Mouse (Mus musculus) stomach, embryonic 15.5 days (tissue): ENCODE data around the gene Hhatl. TPM values are rescaled to one million over a fixed set of nuclear protein-coding genes. Genes with fewer than 3 reads are reported as not detected.

Experiments used
- ATAC-seq: fragments of 200-750 bp; cut with Nextera tagmentation; 2 replicates; pipeline ENCODE4 v1.8.0; 2017; ENCODE audit warnings: low read depth, moderate number of reproducible peaks, moderate TSS enrichment; ENCODE audit not compliant: insufficient read depth, low FRiP score
- H3K27ac ChIP-seq: fragments of 300-500 bp; sonication (generic); 2 replicates; pipeline ENCODE4 v1.5.1; 2015; ENCODE audit warnings: mild to moderate bottlenecking, inconsistent platforms
- H3K27me3 ChIP-seq: fragments of 300-500 bp; sonication (generic); replicated peaks from 2 replicates; pipeline ENCODE4 v1.6.1; 2015; ENCODE audit warnings: inconsistent platforms
- H3K36me3 ChIP-seq: fragments of 300-500 bp; sonication (generic); 2 replicates; pipeline ENCODE4 v1.6.1; 2015; ENCODE audit warnings: inconsistent platforms
- H3K4me1 ChIP-seq: fragments of 300-500 bp; sonication (generic); 2 replicates; pipeline ENCODE4 v1.6.1; 2015; ENCODE audit warnings: inconsistent platforms
- H3K4me2 ChIP-seq: fragments of 300-500 bp; sonication (generic); 2 replicates; pipeline ENCODE4 v1.6.1; 2015; ENCODE audit warnings: mild to moderate bottlenecking, inconsistent platforms
- H3K4me3 ChIP-seq: fragments of 300-500 bp; sonication (generic); replicated peaks from 2 replicates; pipeline ENCODE4 v1.5.1; 2015; ENCODE audit warnings: inconsistent platforms
- H3K9ac ChIP-seq: fragments of 300-500 bp; sonication (generic); 2 replicates; pipeline ENCODE4 v1.6.1; 2015; ENCODE audit warnings: inconsistent platforms
- H3K9me3 ChIP-seq: fragments of 300-500 bp; sonication (generic); 2 replicates; pipeline ENCODE4 v1.6.1; 2016; ENCODE audit warnings: inconsistent platforms
- WGBS: fragments of 180-500 bp; shearing (Covaris S2); methylation state at CpG from one replicate; pipeline ENCODE4 v1.1.7; 2015; 5-methylcytosine and 5-hydroxymethylcytosine counted together
- polyA plus RNA-seq: library from polyadenylated mRNA; unstranded; fragments of >200 nt; fragmentation: Nextera tagmentation; extraction: Ambion mirVana; gene quantifications from 2 replicates; pipeline ENCODE4 v1.2.1, GENCODE M21; 2015

Hhatl gene
- polyA plus RNA-seq, 1 experiment from 2014 or later, result 1.2 TPM

- Histone ChIP-seq H3K9ac (no peak overlapping the region), H3K36me3 (peaks cover 34% of the 10 kb centered on the region), H3K27me3 (no peaks in the 10 kb centered on the region), H3K27ac (no peak overlapping the region), H3K9me3 (no peaks in the 10 kb centered on the region), H3K4me3 (no peak overlapping the region), H3K4me1 (peaks cover 15% of the 10 kb centered on the region), H3K4me2 (no peak overlapping the region)
- no peak for ATAC-seq
- 84% methylated on average over 16 of the region's 16 CpGs for WGBS
Measured at GRCm38 (mm10) chr9:121765166-121765855, 27.0 kb downstream of the Hhatl start.

- no peaks in the 10 kb centered on the region for H3K27me3 ChIP-seq
- H3K4me2 ChIP-seq, result no peak overlapping the region
- H3K4me1 ChIP-seq, result peaks cover 20% of the 10 kb centered on the region
- WGBS, result 87% methylated on average over 19 of the region's 19 CpGs
- no peak overlapping the region for H3K4me3 ChIP-seq
- no peak overlapping the region for H3K27ac ChIP-seq
- peaks cover 31% of the 10 kb centered on the region for H3K36me3 ChIP-seq
- H3K9ac ChIP-seq, result no peak overlapping the region
- no peak for ATAC-seq
- no peaks in the 10 kb centered on the region for H3K9me3 ChIP-seq
Measured at GRCm38 (mm10) chr9:121763716-121764115, 28.6 kb downstream of the Hhatl start.

- Histone ChIP-seq H3K27ac (no peak overlapping the region), H3K9ac (no peak overlapping the region), H3K9me3 (no peaks in the 10 kb centered on the region), H3K36me3 (peaks cover 24% of the 10 kb centered on the region), H3K4me3 (no peak overlapping the region), H3K4me2 (no peak overlapping the region), H3K27me3 (no peaks in the 10 kb centered on the region), H3K4me1 (peaks cover 27% of the 10 kb centered on the region)
- 92% methylated on average over 25 of the region's 25 CpGs for WGBS
- ATAC-seq, result no peak
Measured at GRCm38 (mm10) chr9:121762761-121763160, 29.5 kb downstream of the Hhatl start.

GRCm38 (mm10) chr9:121762248-121762647 is 30.1 kb downstream of the Hhatl start:
- ATAC-seq, result no peak
- no peak overlapping the region for H3K4me2 ChIP-seq
- no peaks in the 10 kb centered on the region for H3K9me3 ChIP-seq
- no peak overlapping the region for H3K4me3 ChIP-seq
- WGBS, result 84% methylated on average over 10 of the region's 10 CpGs
- H3K9ac ChIP-seq, result no peak overlapping the region
- peaks cover 27% of the 10 kb centered on the region for H3K4me1 ChIP-seq
- H3K27ac ChIP-seq, result no peak overlapping the region
- no peaks in the 10 kb centered on the region for H3K27me3 ChIP-seq
- H3K36me3 ChIP-seq, result peaks cover 20% of the 10 kb centered on the region

GRCm38 (mm10) chr9:121761787-121762186 is 30.5 kb downstream of the Hhatl start:
- no peak overlapping the region for H3K9ac ChIP-seq
- H3K4me1 ChIP-seq, result peaks cover 27% of the 10 kb centered on the region
- no peak for ATAC-seq
- 68% methylated on average over 8 of the region's 8 CpGs for WGBS
- no peaks in the 10 kb centered on the region for H3K9me3 ChIP-seq
- H3K27ac ChIP-seq, result no peak overlapping the region
- peaks cover 22% of the 10 kb centered on the region for H3K36me3 ChIP-seq
- H3K4me3 ChIP-seq, result no peak overlapping the region
- no peak overlapping the region for H3K4me2 ChIP-seq
- no peaks in the 10 kb centered on the region for H3K27me3 ChIP-seq

GRCm38 (mm10) chr9:121761091-121761665 is 31.1 kb downstream of the Hhatl start:
- Histone ChIP-seq H3K4me2 (peak overlapping the region; percentile 94), H3K4me1 (peaks cover 27% of the 10 kb centered on the region), H3K4me3 (peak overlapping the region; percentile 61), H3K27me3 (no peaks in the 10 kb centered on the region), H3K36me3 (peaks cover 24% of the 10 kb centered on the region), H3K9ac (peak overlapping the region; percentile 19; the same call in 1 of the 2 replicates), H3K9me3 (no peaks in the 10 kb centered on the region), H3K27ac (peak overlapping the region; percentile 88; the same call in 1 of the 2 replicates)
- WGBS, result 58% methylated on average over 10 of the region's 10 CpGs
- no peak for ATAC-seq

GRCm38 (mm10) chr9:121760271-121761090 is 31.8 kb downstream of the Hhatl start:
- 2% methylated on average over 43 of the region's 43 CpGs for WGBS
- peaks cover 24% of the 10 kb centered on the region for H3K36me3 ChIP-seq
- peak overlapping the region; percentile 94 for H3K4me2 ChIP-seq
- peak; percentile 64 for ATAC-seq
- H3K4me1 ChIP-seq, result peaks cover 27% of the 10 kb centered on the region
- H3K9ac ChIP-seq, result peak overlapping the region; percentile 71
- H3K9me3 ChIP-seq, result no peaks in the 10 kb centered on the region
- H3K27me3 ChIP-seq, result no peaks in the 10 kb centered on the region
- peak overlapping the region; percentile 61 for H3K4me3 ChIP-seq
- peak overlapping the region; percentile 88 for H3K27ac ChIP-seq

GRCm38 (mm10) chr9:121759091-121760081 is 32.9 kb downstream of the Hhatl start, which contains the start of gene Zfp651:
Zfp651 (plus strand) TSS chr9:121759330.
- peak; percentile 72 for ATAC-seq
- Histone ChIP-seq H3K36me3 (peaks cover 26% of the 10 kb centered on the region), H3K27ac (peak within 1 kb of the TSS; percentile 88), H3K4me1 (peaks cover 27% of the 10 kb centered on the region), H3K4me3 (peak within 1 kb of the TSS; percentile 61), H3K27me3 (no peaks in the 10 kb centered on the region), H3K4me2 (peak within 1 kb of the TSS; percentile 94), H3K9ac (peak within 1 kb of the TSS; percentile 71), H3K9me3 (no peaks in the 10 kb centered on the region)
- under 1% methylated on average over 91 of the region's 97 CpGs for WGBS

- Histone ChIP-seq H3K4me3 (peak overlapping the region; percentile 61), H3K4me2 (peak overlapping the region; percentile 94), H3K9me3 (no peaks in the 10 kb centered on the region), H3K27ac (0 out of 2 replicates have a peak overlapping the region, but pooled peaks have one; percentile 32), H3K27me3 (no peaks in the 10 kb centered on the region), H3K9ac (no peak overlapping the region; the same call in 1 of the 2 replicates), H3K36me3 (peaks cover 27% of the 10 kb centered on the region), H3K4me1 (peaks cover 27% of the 10 kb centered on the region)
- 48% methylated on average over 10 of the region's 10 CpGs for WGBS
- no peak for ATAC-seq
Measured at GRCm38 (mm10) chr9:121757835-121758814, 34.2 kb downstream of the Hhatl start.

- Histone ChIP-seq H3K4me2 (no peak overlapping the region), H3K9ac (no peak overlapping the region), H3K27me3 (no peaks in the 10 kb centered on the region), H3K9me3 (no peaks in the 10 kb centered on the region), H3K4me3 (no peak overlapping the region), H3K27ac (0 out of 2 replicates have a peak overlapping the region, but pooled peaks have one; percentile 32), H3K4me1 (peaks cover 27% of the 10 kb centered on the region), H3K36me3 (peaks cover 26% of the 10 kb centered on the region)
- 43% methylated on average over 3 of the region's 3 CpGs for WGBS
- no peak for ATAC-seq
Measured at GRCm38 (mm10) chr9:121757432-121757831, 34.9 kb downstream of the Hhatl start.
